Mouse (Mus musculus): ENCODE measurements around the gene Tnfrsf14. TPM values are rescaled to one million over a fixed set of nuclear protein-coding genes. Genes with fewer than 3 reads are reported as not detected.
A peak's percentile ranks its signal among the peaks of the same experiment; 100 is the strongest.

Gene Tnfrsf14
- polyA plus RNA-seq, 1 experiment = 232 TPM

- no peaks in the 10 kb centered on the region for H3K27me3 ChIP-seq (ENCODE audit: control insufficient read depth, insufficient read depth, low read length)
- no peak overlapping the region for H3K27ac ChIP-seq (ENCODE audit: insufficient read depth, low read length)
- WGBS = 92% methylated on average over 11 of the region's 11 CpGs
- no peak for DNase-seq (ENCODE audit: low read depth in 1 of 2, low spot score in 2 of 2)
- H3K36me3 ChIP-seq (ENCODE audit: control insufficient read depth, insufficient read depth, low read length) = no peaks in the 10 kb centered on the region
- no peak overlapping the region for H3K4me3 ChIP-seq (ENCODE audit: extremely low read depth, insufficient read depth, insufficient read length)
- no peak for TF ChIP-seq POLR2A (IDR thresholded peaks at IDR 0.05; ENCODE audit: low read depth, low read length)
- TF ChIP-seq CTCF (IDR thresholded peaks at IDR 0.05; ENCODE audit: extremely low read depth, insufficient read depth, insufficient read length, insufficient replicate concordance) = no peak
- no peaks in the 10 kb centered on the region for H3K4me1 ChIP-seq (ENCODE audit: control insufficient read depth, insufficient read depth, insufficient read length)
Observed at GRCm38 (mm10) chr4:154885416-154885815, 42.9 kb downstream of the Tnfrsf14 start.

- no peaks in the 10 kb centered on the region for H3K4me1 ChIP-seq (ENCODE audit: control insufficient read depth, insufficient read depth, insufficient read length)
- H3K27me3 ChIP-seq (ENCODE audit: control insufficient read depth, insufficient read depth, low read length) = no peaks in the 10 kb centered on the region
- no peak for TF ChIP-seq POLR2A (IDR thresholded peaks at IDR 0.05; ENCODE audit: low read depth, low read length)
- TF ChIP-seq CTCF (IDR thresholded peaks at IDR 0.05; ENCODE audit: extremely low read depth, insufficient read depth, insufficient read length, insufficient replicate concordance) = no peak
- no peak overlapping the region for H3K4me3 ChIP-seq (ENCODE audit: extremely low read depth, insufficient read depth, insufficient read length)
- H3K27ac ChIP-seq (ENCODE audit: insufficient read depth, low read length) = no peak overlapping the region
- no peak for DNase-seq (ENCODE audit: low read depth in 1 of 2, low spot score in 2 of 2)
- H3K36me3 ChIP-seq (ENCODE audit: control insufficient read depth, insufficient read depth, low read length) = no peaks in the 10 kb centered on the region
- 26% methylated on average over 14 of the region's 14 CpGs for whole genome bisulfite sequencing
Observed at GRCm38 (mm10) chr4:154882014-154882659, 46.2 kb downstream of the Tnfrsf14 start.

GRCm38 (mm10) chr4:154880730-154881129 lies 47.6 kb downstream of the Tnfrsf14 start:
- no peaks in the 10 kb centered on the region for H3K27me3 ChIP-seq (ENCODE audit: control insufficient read depth, insufficient read depth, low read length)
- DNase-seq (ENCODE audit: low read depth in 1 of 2, low spot score in 2 of 2) = no peak
- no peaks in the 10 kb centered on the region for H3K36me3 ChIP-seq (ENCODE audit: control insufficient read depth, insufficient read depth, low read length)
- no peak overlapping the region for H3K4me3 ChIP-seq (ENCODE audit: extremely low read depth, insufficient read depth, insufficient read length)
- TF ChIP-seq CTCF (IDR thresholded peaks at IDR 0.05; ENCODE audit: extremely low read depth, insufficient read depth, insufficient read length, insufficient replicate concordance) = no peak
- TF ChIP-seq POLR2A (IDR thresholded peaks at IDR 0.05; ENCODE audit: low read depth, low read length) = no peak
- H3K27ac ChIP-seq (ENCODE audit: insufficient read depth, low read length) = peak overlapping the region; percentile 26; the same call in 1 of the 2 replicates
- H3K4me1 ChIP-seq (ENCODE audit: control insufficient read depth, insufficient read depth, insufficient read length) = no peaks in the 10 kb centered on the region
- 75% methylated on average over 6 of the region's 6 CpGs for WGBS

GRCm38 (mm10) chr4:154877864-154878548 lies 50.4 kb downstream of the Tnfrsf14 start:
- Histone ChIP-seq H3K27ac (ENCODE audit: insufficient read depth, low read length) (peak overlapping the region; percentile 38; the same call in 1 of the 2 replicates), H3K4me3 (ENCODE audit: extremely low read depth, insufficient read depth, insufficient read length) (peak overlapping the region; percentile 52), H3K27me3 (ENCODE audit: control insufficient read depth, insufficient read depth, low read length) (no peaks in the 10 kb centered on the region), H3K4me1 (ENCODE audit: control insufficient read depth, insufficient read depth, insufficient read length) (no peaks in the 10 kb centered on the region), H3K36me3 (ENCODE audit: control insufficient read depth, insufficient read depth, low read length) (no peaks in the 10 kb centered on the region)
- TF ChIP-seq CTCF (IDR thresholded peaks at IDR 0.05; ENCODE audit: extremely low read depth, insufficient read depth, insufficient read length, insufficient replicate concordance) (peak; percentile 95), POLR2A (IDR thresholded peaks at IDR 0.05; ENCODE audit: low read depth, low read length) (no peak)
- peak; percentile 89 to 91 for DNase-seq (ENCODE audit: low read depth in 1 of 2, low spot score in 2 of 2)
- WGBS = 10% methylated on average over 17 of the region's 18 CpGs

- WGBS = 83% methylated on average over 6 of the region's 6 CpGs
- Histone ChIP-seq H3K4me3 (ENCODE audit: extremely low read depth, insufficient read depth, insufficient read length) (no peak overlapping the region), H3K27me3 (ENCODE audit: control insufficient read depth, insufficient read depth, low read length) (no peaks in the 10 kb centered on the region), H3K27ac (ENCODE audit: insufficient read depth, low read length) (no peak overlapping the region), H3K4me1 (ENCODE audit: control insufficient read depth, insufficient read depth, insufficient read length) (no peaks in the 10 kb centered on the region), H3K36me3 (ENCODE audit: control insufficient read depth, insufficient read depth, low read length) (no peaks in the 10 kb centered on the region)
- DNase-seq (ENCODE audit: low read depth in 1 of 2, low spot score in 2 of 2) = no peak
- TF ChIP-seq POLR2A (IDR thresholded peaks at IDR 0.05; ENCODE audit: low read depth, low read length) (no peak), CTCF (IDR thresholded peaks at IDR 0.05; ENCODE audit: extremely low read depth, insufficient read depth, insufficient read length, insufficient replicate concordance) (no peak)
Observed at GRCm38 (mm10) chr4:154873186-154873585, 55.2 kb downstream of the Tnfrsf14 start.

Other genes starting within 250 kb of the Tnfrsf14 start
- gene Ttc34, start 91.1 kb downstream of the Tnfrsf14 start, polyA plus RNA-seq (2012; rRNA removed) = 0.01 TPM in 1 of 2 replicates, not detected in the other
- 0.22 TPM in 2 replicates for gene Mmel1, start 59.0 kb downstream of the Tnfrsf14 start, polyA plus RNA-seq (2012; rRNA removed)
- 22.2 and 33.6 TPM in 2 replicates for gene Fam213b, start 29.4 kb downstream of the Tnfrsf14 start, polyA plus RNA-seq (2012; rRNA removed)
- gene Hes5, start 32.4 kb upstream of the Tnfrsf14 start, polyA plus RNA-seq (2012; rRNA removed) = 5.4 and 10.5 TPM in 2 replicates
- gene Pank4, start 35.6 kb upstream of the Tnfrsf14 start, polyA plus RNA-seq (2012; rRNA removed) = 58.0 and 69.5 TPM in 2 replicates
- gene Plch2, start 128.2 kb upstream of the Tnfrsf14 start, polyA plus RNA-seq (2012; rRNA removed) = 0.20 and 0.29 TPM in 2 replicates
- gene Pex10, start 138.5 kb upstream of the Tnfrsf14 start, polyA plus RNA-seq (2012; rRNA removed) = 14.3 and 14.4 TPM in 2 replicates
- 37.7 and 44.1 TPM in 2 replicates for gene Rer1, start 157.8 kb upstream of the Tnfrsf14 start, polyA plus RNA-seq (2012; rRNA removed)
- 3.6 and 3.7 TPM in 2 replicates for gene Morn1, start 158.0 kb upstream of the Tnfrsf14 start, polyA plus RNA-seq (2012; rRNA removed)

Measured in spleen, adult 2 months (tissue).